Mouse (Mus musculus): ENCODE measurements around the gene Cdkal1.

- TF ChIP-seq MYOD1 (IDR thresholded peaks at IDR 0.05; ENCODE audit: control insufficient read depth, insufficient read length, low read depth) (no peak), CEBPB (IDR thresholded peaks at IDR 0.05; ENCODE audit: low read depth) (no peak), CTCF (IDR thresholded peaks at IDR 0.05; ENCODE audit: control insufficient read depth, insufficient read depth, insufficient read length) (no peak), MAX (IDR thresholded peaks at IDR 0.05) (no peak), USF1 (IDR thresholded peaks at IDR 0.05; ENCODE audit: low read depth) (no peak), MYOG (IDR thresholded peaks at IDR 0.05; ENCODE audit: control insufficient read depth, extremely low read depth, insufficient read length) (no peak), FOSL1 (IDR thresholded peaks at IDR 0.05; ENCODE audit: insufficient read depth, low read length, poor library complexity, severe bottlenecking) (no peak)
Measured at GRCm38 (mm10) chr13:29580009-29580408, 275.5 kb downstream of the Cdkal1 start.
